Mouse (Mus musculus): ENCODE measurements around the gene 4933421I07Rik. TPM values are rescaled to one million over a fixed set of nuclear protein-coding genes. Genes with fewer than 3 reads are reported as not detected.

4933421I07Rik gene
- polyA plus RNA-seq, 1 experiment from 2014 or later: not detected

Other genes with a start within 250 kb of the 4933421I07Rik start
- gene Vmn2r61, start 188.1 kb downstream of the 4933421I07Rik start, polyA plus RNA-seq (2014; fragmentation: Nextera tagmentation; extraction: Ambion mirVana): not detected in 2 replicates
- gene Zfp141, start 57.6 kb upstream of the 4933421I07Rik start, polyA plus RNA-seq (2014; fragmentation: Nextera tagmentation; extraction: Ambion mirVana): 6.3 and 7.1 TPM in 2 replicates
- gene Gm21028, start 130.5 kb upstream of the 4933421I07Rik start, polyA plus RNA-seq (2014; fragmentation: Nextera tagmentation; extraction: Ambion mirVana): not detected in 2 replicates
- 1.2 and 1.6 TPM in 2 replicates for gene Zfp977, start 144.4 kb upstream of the 4933421I07Rik start, polyA plus RNA-seq (2014; fragmentation: Nextera tagmentation; extraction: Ambion mirVana)
- gene Zfp976, start 194.5 kb upstream of the 4933421I07Rik start, polyA plus RNA-seq (2014; fragmentation: Nextera tagmentation; extraction: Ambion mirVana): 0.73 and 1.9 TPM in 2 replicates
- gene Zfp975, start 244.6 kb upstream of the 4933421I07Rik start, polyA plus RNA-seq (2014; fragmentation: Nextera tagmentation; extraction: Ambion mirVana): 5.6 and 7.1 TPM in 2 replicates